Mouse (Mus musculus): Measurements from ENCODE around the gene A330070K13Rik. TPM values are rescaled to one million over a fixed set of nuclear protein-coding genes. Genes with fewer than 3 reads are reported as not detected.

Gene A330070K13Rik
- polyA plus RNA-seq, 1 experiment from 2014 or later: not detected

GRCm38 (mm10) chr5:130386418-130386817 lies 2.0 kb upstream of the A330070K13Rik start:
- no peak overlapping the region for H3K4me3 ChIP-seq (ENCODE audit: low read length)
- no peak overlapping the region for H3K4me2 ChIP-seq (ENCODE audit: low read depth, low read length)
- WGBS: 69% methylated on average over 7 of the region's 7 CpGs
- no peak; the same call in 1 of the 2 replicates for ATAC-seq (replicated peaks; ENCODE audit: extremely low read depth, insufficient read depth, low FRiP score)
- no peaks in the 10 kb centered on the region for H3K27me3 ChIP-seq (ENCODE audit: control insufficient read depth, insufficient read depth, low read length)
- H3K36me3 ChIP-seq (ENCODE audit: control insufficient read depth, insufficient read depth): no peaks in the 10 kb centered on the region
- peaks cover 2% of the 10 kb centered on the region; the same call in 1 of the 2 replicates for H3K9me3 ChIP-seq (replicated peaks; ENCODE audit: control insufficient read depth, low read length)
- no peaks in the 10 kb centered on the region for H3K4me1 ChIP-seq (ENCODE audit: control insufficient read depth, insufficient read depth, low read length)
- no peak overlapping the region for H3K27ac ChIP-seq (ENCODE audit: low read length)
- no peak overlapping the region for H3K9ac ChIP-seq (ENCODE audit: low read length)

- Histone ChIP-seq H3K4me1 (ENCODE audit: control insufficient read depth, insufficient read depth, low read length) (no peaks in the 10 kb centered on the region), H3K27me3 (ENCODE audit: control insufficient read depth, insufficient read depth, low read length) (no peaks in the 10 kb centered on the region), H3K4me3 (ENCODE audit: low read length) (no peak overlapping the region), H3K27ac (ENCODE audit: low read length) (no peak overlapping the region), H3K9me3 (replicated peaks; ENCODE audit: control insufficient read depth, low read length) (no peaks in the 10 kb centered on the region; the same call in 1 of the 2 replicates), H3K9ac (ENCODE audit: low read length) (no peak overlapping the region), H3K4me2 (ENCODE audit: low read depth, low read length) (no peak overlapping the region), H3K36me3 (ENCODE audit: control insufficient read depth, insufficient read depth) (no peaks in the 10 kb centered on the region)
- 89% methylated on average over 3 of the region's 3 CpGs for WGBS
- ATAC-seq (replicated peaks; ENCODE audit: extremely low read depth, insufficient read depth, low FRiP score): no peak
Observed at GRCm38 (mm10) chr5:130375411-130375810, 9.0 kb downstream of the A330070K13Rik start.

- Histone ChIP-seq H3K4me3 (ENCODE audit: low read length) (no peak within 1 kb of the TSS), H3K27me3 (ENCODE audit: control insufficient read depth, insufficient read depth, low read length) (no peaks in the 10 kb centered on the region), H3K27ac (ENCODE audit: low read length) (no peak within 1 kb of the TSS), H3K4me1 (ENCODE audit: control insufficient read depth, insufficient read depth, low read length) (no peaks in the 10 kb centered on the region), H3K9ac (ENCODE audit: low read length) (no peak within 1 kb of the TSS), H3K9me3 (replicated peaks; ENCODE audit: control insufficient read depth, low read length) (no peaks in the 10 kb centered on the region; the same call in 1 of the 2 replicates), H3K36me3 (ENCODE audit: control insufficient read depth, insufficient read depth) (no peaks in the 10 kb centered on the region), H3K4me2 (ENCODE audit: low read depth, low read length) (no peak within 1 kb of the TSS)
- ATAC-seq (replicated peaks; ENCODE audit: extremely low read depth, insufficient read depth, low FRiP score): no peak
- WGBS: 62% methylated on average over 11 of the region's 11 CpGs
Observed at GRCm38 (mm10) chr5:130369237-130369636, 15.2 kb downstream of the A330070K13Rik start, which contains the start of gene Caln1. Caln1 (plus strand) TSS chr5:130369455.

GRCm38 (mm10) chr5:130368236-130368635 lies 16.2 kb downstream of the A330070K13Rik start:
- ATAC-seq (replicated peaks; ENCODE audit: extremely low read depth, insufficient read depth, low FRiP score): no peak
- H3K27me3 ChIP-seq (ENCODE audit: control insufficient read depth, insufficient read depth, low read length): no peaks in the 10 kb centered on the region
- H3K9me3 ChIP-seq (replicated peaks; ENCODE audit: control insufficient read depth, low read length): no peaks in the 10 kb centered on the region; the same call in 1 of the 2 replicates
- 72% methylated on average over 6 of the region's 6 CpGs for WGBS
- H3K4me2 ChIP-seq (ENCODE audit: low read depth, low read length): no peak overlapping the region
- H3K4me3 ChIP-seq (ENCODE audit: low read length): no peak overlapping the region
- H3K4me1 ChIP-seq (ENCODE audit: control insufficient read depth, insufficient read depth, low read length): no peaks in the 10 kb centered on the region
- no peaks in the 10 kb centered on the region for H3K36me3 ChIP-seq (ENCODE audit: control insufficient read depth, insufficient read depth)
- no peak overlapping the region for H3K27ac ChIP-seq (ENCODE audit: low read length)
- no peak overlapping the region for H3K9ac ChIP-seq (ENCODE audit: low read length)

- Histone ChIP-seq H3K27ac (ENCODE audit: low read length) (no peak overlapping the region), H3K4me3 (ENCODE audit: low read length) (no peak overlapping the region), H3K27me3 (ENCODE audit: control insufficient read depth, insufficient read depth, low read length) (no peaks in the 10 kb centered on the region), H3K9ac (ENCODE audit: low read length) (no peak overlapping the region), H3K4me2 (ENCODE audit: low read depth, low read length) (no peak overlapping the region), H3K36me3 (ENCODE audit: control insufficient read depth, insufficient read depth) (no peaks in the 10 kb centered on the region), H3K4me1 (ENCODE audit: control insufficient read depth, insufficient read depth, low read length) (no peaks in the 10 kb centered on the region), H3K9me3 (replicated peaks; ENCODE audit: control insufficient read depth, low read length) (no peaks in the 10 kb centered on the region)
- no peak for ATAC-seq (replicated peaks; ENCODE audit: extremely low read depth, insufficient read depth, low FRiP score)
- WGBS: 30% methylated on average over 3 of the region's 3 CpGs
Observed at GRCm38 (mm10) chr5:130363773-130364172, 20.7 kb downstream of the A330070K13Rik start.

- Histone ChIP-seq H3K36me3 (ENCODE audit: control insufficient read depth, insufficient read depth) (no peaks in the 10 kb centered on the region), H3K4me2 (ENCODE audit: low read depth, low read length) (no peak overlapping the region), H3K27ac (ENCODE audit: low read length) (no peak overlapping the region), H3K27me3 (ENCODE audit: control insufficient read depth, insufficient read depth, low read length) (no peaks in the 10 kb centered on the region), H3K4me1 (ENCODE audit: control insufficient read depth, insufficient read depth, low read length) (no peaks in the 10 kb centered on the region), H3K4me3 (ENCODE audit: low read length) (no peak overlapping the region), H3K9ac (ENCODE audit: low read length) (no peak overlapping the region), H3K9me3 (replicated peaks; ENCODE audit: control insufficient read depth, low read length) (no peaks in the 10 kb centered on the region)
- no peak for ATAC-seq (replicated peaks; ENCODE audit: extremely low read depth, insufficient read depth, low FRiP score)
- 61% methylated on average over 4 of the region's 4 CpGs for WGBS
Observed at GRCm38 (mm10) chr5:130363111-130363510, 21.3 kb downstream of the A330070K13Rik start.

- Histone ChIP-seq H3K9ac (ENCODE audit: low read length) (no peak overlapping the region), H3K36me3 (ENCODE audit: control insufficient read depth, insufficient read depth) (no peaks in the 10 kb centered on the region), H3K4me1 (ENCODE audit: control insufficient read depth, insufficient read depth, low read length) (no peaks in the 10 kb centered on the region), H3K4me3 (ENCODE audit: low read length) (no peak overlapping the region), H3K27ac (ENCODE audit: low read length) (no peak overlapping the region), H3K27me3 (ENCODE audit: control insufficient read depth, insufficient read depth, low read length) (no peaks in the 10 kb centered on the region), H3K9me3 (replicated peaks; ENCODE audit: control insufficient read depth, low read length) (no peaks in the 10 kb centered on the region), H3K4me2 (ENCODE audit: low read depth, low read length) (no peak overlapping the region)
- 55% methylated on average over 7 of the region's 7 CpGs for WGBS
- no peak for ATAC-seq (replicated peaks; ENCODE audit: extremely low read depth, insufficient read depth, low FRiP score)
Observed at GRCm38 (mm10) chr5:130355223-130355622, 29.2 kb downstream of the A330070K13Rik start.

- no peak overlapping the region for H3K4me2 ChIP-seq (ENCODE audit: low read depth, low read length)
- no peaks in the 10 kb centered on the region for H3K27me3 ChIP-seq (ENCODE audit: control insufficient read depth, insufficient read depth, low read length)
- peaks cover 9% of the 10 kb centered on the region for H3K36me3 ChIP-seq (ENCODE audit: control insufficient read depth, insufficient read depth)
- no peak overlapping the region for H3K4me3 ChIP-seq (ENCODE audit: low read length)
- H3K27ac ChIP-seq (ENCODE audit: low read length): no peak overlapping the region
- H3K9me3 ChIP-seq (replicated peaks; ENCODE audit: control insufficient read depth, low read length): peaks cover 10% of the 10 kb centered on the region
- H3K4me1 ChIP-seq (ENCODE audit: control insufficient read depth, insufficient read depth, low read length): no peaks in the 10 kb centered on the region
- no peak overlapping the region for H3K9ac ChIP-seq (ENCODE audit: low read length)
- no peak for ATAC-seq (replicated peaks; ENCODE audit: extremely low read depth, insufficient read depth, low FRiP score)
- 77% methylated on average over 2 of the region's 2 CpGs for WGBS
Observed at GRCm38 (mm10) chr5:130345871-130346270, 38.6 kb downstream of the A330070K13Rik start.

- Histone ChIP-seq H3K4me1 (ENCODE audit: control insufficient read depth, insufficient read depth, low read length) (no peaks in the 10 kb centered on the region), H3K36me3 (ENCODE audit: control insufficient read depth, insufficient read depth) (peaks cover 14% of the 10 kb centered on the region), H3K9me3 (replicated peaks; ENCODE audit: control insufficient read depth, low read length) (peaks cover 10% of the 10 kb centered on the region), H3K4me3 (ENCODE audit: low read length) (no peak overlapping the region), H3K4me2 (ENCODE audit: low read depth, low read length) (no peak overlapping the region), H3K9ac (ENCODE audit: low read length) (no peak overlapping the region), H3K27me3 (ENCODE audit: control insufficient read depth, insufficient read depth, low read length) (no peaks in the 10 kb centered on the region), H3K27ac (ENCODE audit: low read length) (no peak overlapping the region)
- WGBS: 64% methylated on average over 7 of the region's 7 CpGs
- ATAC-seq (replicated peaks; ENCODE audit: extremely low read depth, insufficient read depth, low FRiP score): no peak
Observed at GRCm38 (mm10) chr5:130344999-130345398, 39.4 kb downstream of the A330070K13Rik start.

Data from heart, embryonic 16.5 days (tissue).